Mouse (Mus musculus) hindbrain, embryonic 10.5 days (tissue): Measurements from ENCODE around the gene Pcp4l1. TPM values are rescaled to one million over a fixed set of nuclear protein-coding genes. Genes with fewer than 3 reads are reported as not detected.

Source experiments
- DNase-seq: peaks from one replicate; pipeline ENCODE4 v3.0.0-alpha.2; 2017; ENCODE audit warnings: low spot score
- H3K27ac ChIP-seq: fragments of 300-500 bp; sonication (generic); 2 replicates; pipeline ENCODE4 v1.5.1; 2016; ENCODE audit warnings: mild to moderate bottlenecking, moderate library complexity
- H3K27me3 ChIP-seq: fragments of 300-500 bp; sonication (generic); 2 replicates; pipeline ENCODE4 v1.6.1; 2016; ENCODE audit warnings: mild to moderate bottlenecking; ENCODE audit not compliant: poor library complexity, insufficient read depth, severe bottlenecking
- H3K36me3 ChIP-seq: fragments of 300-500 bp; sonication (generic); 2 replicates; pipeline ENCODE4 v1.6.1; 2016; ENCODE audit warnings: mild to moderate bottlenecking, moderate library complexity
- H3K4me1 ChIP-seq: fragments of 300-500 bp; sonication (generic); replicated peaks from 2 replicates; pipeline ENCODE4 v1.6.1; 2016; ENCODE audit warnings: mild to moderate bottlenecking
- H3K4me3 ChIP-seq: fragments of 300-500 bp; sonication (generic); 2 replicates; pipeline ENCODE4 v1.5.1; 2016; ENCODE audit warnings: mild to moderate bottlenecking, moderate library complexity
- H3K9me3 ChIP-seq: fragments of 300-500 bp; sonication (generic); 2 replicates; pipeline ENCODE4 v1.6.1; 2016; ENCODE audit warnings: mild to moderate bottlenecking, moderate library complexity
- WGBS: fragments of 180-500 bp; shearing (Covaris S2); methylation state at CpG from one replicate; pipeline ENCODE4 v1.1.7; 2016; 5-methylcytosine and 5-hydroxymethylcytosine counted together
- polyA plus RNA-seq: library from polyadenylated mRNA; unstranded; fragments of >200 nt; fragmentation: Nextera tagmentation; extraction: Ambion mirVana; gene quantifications from 2 replicates; pipeline ENCODE4 v1.2.1, GENCODE M21; 2016

Pcp4l1 gene
- polyA plus RNA-seq, 1 experiment from 2014 or later = 32.8 TPM

GRCm38 (mm10) chr1:171179487-171180171 is 16.4 kb downstream of the Pcp4l1 start:
- no peak overlapping the region for H3K27ac ChIP-seq
- no peaks in the 10 kb centered on the region for H3K36me3 ChIP-seq
- H3K4me3 ChIP-seq = no peak overlapping the region
- no peak for DNase-seq
- H3K4me1 ChIP-seq = no peaks in the 10 kb centered on the region
- H3K27me3 ChIP-seq = no peaks in the 10 kb centered on the region
- H3K9me3 ChIP-seq = no peaks in the 10 kb centered on the region
- WGBS = 86% methylated on average over 5 of the region's 5 CpGs

- no peaks in the 10 kb centered on the region for H3K4me1 ChIP-seq
- H3K4me3 ChIP-seq = no peak overlapping the region
- H3K36me3 ChIP-seq = no peaks in the 10 kb centered on the region
- H3K9me3 ChIP-seq = no peaks in the 10 kb centered on the region
- H3K27me3 ChIP-seq = no peaks in the 10 kb centered on the region
- DNase-seq = no peak
- no peak overlapping the region for H3K27ac ChIP-seq
- WGBS = 97% methylated on average over 8 of the region's 8 CpGs
Observed at GRCm38 (mm10) chr1:171172779-171173178, 23.3 kb downstream of the Pcp4l1 start.

- 60% methylated on average over 3 of the region's 3 CpGs for WGBS
- Histone ChIP-seq H3K4me1 (no peaks in the 10 kb centered on the region), H3K9me3 (no peaks in the 10 kb centered on the region), H3K36me3 (no peaks in the 10 kb centered on the region), H3K27ac (peak overlapping the region; percentile 3; the same call in 1 of the 2 replicates), H3K27me3 (no peaks in the 10 kb centered on the region), H3K4me3 (no peak overlapping the region)
- DNase-seq = no peak
Observed at GRCm38 (mm10) chr1:171171138-171171537, 24.9 kb downstream of the Pcp4l1 start.

- 75% methylated on average over 3 of the region's 3 CpGs for WGBS
- Histone ChIP-seq H3K27me3 (no peaks in the 10 kb centered on the region), H3K9me3 (no peaks in the 10 kb centered on the region), H3K27ac (no peak overlapping the region), H3K4me1 (no peaks in the 10 kb centered on the region), H3K36me3 (no peaks in the 10 kb centered on the region), H3K4me3 (no peak overlapping the region)
- no peak for DNase-seq
Observed at GRCm38 (mm10) chr1:171169913-171170312, 26.2 kb downstream of the Pcp4l1 start.

- Histone ChIP-seq H3K9me3 (no peaks in the 10 kb centered on the region), H3K4me3 (no peak overlapping the region), H3K27ac (no peak overlapping the region), H3K36me3 (no peaks in the 10 kb centered on the region), H3K27me3 (no peaks in the 10 kb centered on the region), H3K4me1 (no peaks in the 10 kb centered on the region)
- whole genome bisulfite sequencing = 88% methylated on average over 12 of the region's 12 CpGs
- DNase-seq = no peak
Observed at GRCm38 (mm10) chr1:171168906-171169305, 27.2 kb downstream of the Pcp4l1 start.

- no peak for DNase-seq
- H3K27me3 ChIP-seq = peaks cover 19% of the 10 kb centered on the region
- no peaks in the 10 kb centered on the region for H3K9me3 ChIP-seq
- H3K4me3 ChIP-seq = no peak overlapping the region
- no peaks in the 10 kb centered on the region for H3K36me3 ChIP-seq
- no peaks in the 10 kb centered on the region for H3K4me1 ChIP-seq
- H3K27ac ChIP-seq = no peak overlapping the region
- WGBS = 79% methylated on average over 5 of the region's 5 CpGs
Observed at GRCm38 (mm10) chr1:171165629-171166345, 30.3 kb downstream of the Pcp4l1 start.

- H3K27me3 ChIP-seq = peaks cover 34% of the 10 kb centered on the region
- DNase-seq = no peak
- no peaks in the 10 kb centered on the region for H3K9me3 ChIP-seq
- H3K27ac ChIP-seq = no peak overlapping the region; the same call in 1 of the 2 replicates
- H3K36me3 ChIP-seq = no peaks in the 10 kb centered on the region
- 33% methylated on average over 3 of the region's 3 CpGs for WGBS
- H3K4me3 ChIP-seq = no peak overlapping the region
- peaks cover 15% of the 10 kb centered on the region for H3K4me1 ChIP-seq
Observed at GRCm38 (mm10) chr1:171164258-171164657, 31.8 kb downstream of the Pcp4l1 start.

- Histone ChIP-seq H3K27ac (no peak overlapping the region), H3K4me3 (no peak overlapping the region), H3K4me1 (peaks cover 15% of the 10 kb centered on the region), H3K27me3 (peaks cover 51% of the 10 kb centered on the region), H3K36me3 (no peaks in the 10 kb centered on the region), H3K9me3 (no peaks in the 10 kb centered on the region)
- DNase-seq = no peak
- 94% methylated on average over 3 of the region's 3 CpGs for WGBS
Observed at GRCm38 (mm10) chr1:171162526-171162925, 33.5 kb downstream of the Pcp4l1 start.

- Histone ChIP-seq H3K27ac (no peak overlapping the region), H3K9me3 (no peaks in the 10 kb centered on the region), H3K4me1 (peaks cover 18% of the 10 kb centered on the region), H3K27me3 (peaks cover 75% of the 10 kb centered on the region), H3K36me3 (no peaks in the 10 kb centered on the region), H3K4me3 (peak overlapping the region; percentile 45)
- WGBS = 4% methylated on average over 15 of the region's 15 CpGs
- DNase-seq = peak; percentile 18
Observed at GRCm38 (mm10) chr1:171159485-171159975, 36.5 kb downstream of the Pcp4l1 start.

GRCm38 (mm10) chr1:171157965-171158364 is 38.1 kb downstream of the Pcp4l1 start:
- Histone ChIP-seq H3K9me3 (no peaks in the 10 kb centered on the region), H3K27me3 (peaks cover 75% of the 10 kb centered on the region), H3K4me1 (peaks cover 18% of the 10 kb centered on the region), H3K36me3 (no peaks in the 10 kb centered on the region), H3K27ac (no peak overlapping the region), H3K4me3 (no peak overlapping the region)
- DNase-seq = no peak

GRCm38 (mm10) chr1:171156644-171157043 is 39.4 kb downstream of the Pcp4l1 start:
- Histone ChIP-seq H3K4me3 (no peak overlapping the region), H3K27ac (no peak overlapping the region), H3K9me3 (no peaks in the 10 kb centered on the region), H3K27me3 (peaks cover 67% of the 10 kb centered on the region), H3K4me1 (peaks cover 19% of the 10 kb centered on the region), H3K36me3 (no peaks in the 10 kb centered on the region)
- DNase-seq = no peak
- 79% methylated on average over 3 of the region's 3 CpGs for WGBS

- Histone ChIP-seq H3K27me3 (peaks cover 22% of the 10 kb centered on the region; the same call in 1 of the 2 replicates), H3K27ac (no peak overlapping the region), H3K4me3 (no peak overlapping the region), H3K4me1 (peaks cover 25% of the 10 kb centered on the region), H3K36me3 (0 out of 2 replicates have a peak, but pooled peaks cover 3% of the 10 kb centered on the region), H3K9me3 (no peaks in the 10 kb centered on the region)
- 89% methylated on average over 4 of the region's 4 CpGs for WGBS
- DNase-seq = no peak
Observed at GRCm38 (mm10) chr1:171151966-171152365, 44.1 kb downstream of the Pcp4l1 start.

GRCm38 (mm10) chr1:171150838-171151391 is 45.2 kb downstream of the Pcp4l1 start:
- DNase-seq = no peak
- H3K27ac ChIP-seq = peak overlapping the region; percentile 89

More at GRCm38 (mm10) chr1:171150838-171151391, 45.2 kb downstream of the Pcp4l1 start:
- peaks cover 5% of the 10 kb centered on the region for H3K36me3 ChIP-seq
- peaks cover 11% of the 10 kb centered on the region; the same call in 1 of the 2 replicates for H3K27me3 ChIP-seq
- H3K4me3 ChIP-seq = peak overlapping the region; percentile 90
- H3K9me3 ChIP-seq = no peaks in the 10 kb centered on the region
- 6% methylated on average over 18 of the region's 18 CpGs for WGBS
- H3K4me1 ChIP-seq = peaks cover 25% of the 10 kb centered on the region
